Mouse (Mus musculus) mouse trophoblast stem cell (cell line): ENCODE data around the gene Nid1.
"Not testable (repeated sequence)": the region's sequence is repeated elsewhere in the genome, so short reads cannot be mapped to it uniquely, and the experiment has no call there.

Experiments
- in situ Hi-C, 2 experiments: fragments of 300-500 bp; cut with MseI, MboI; formaldehyde crosslinking; loops; 2 replicates in 1 of 2; 3 replicates in 1 of 2; pipeline ENCODE4 v1.15.1; 2025

Gene Nid1

GRCm38 (mm10) chr13:13437460-13438015 is at the start of gene Nid1:
Nid1 (plus strand) TSS chr13:13437551.
- in situ Hi-C loops = not testable (repeated sequence)

- in situ Hi-C loops = not testable (repeated sequence)
Measured at GRCm38 (mm10) chr13:13393228-13394095, 43.9 kb upstream of the Nid1 start, which contains the start of gene Gpr137b. Gpr137b (minus strand) TSS chr13:13394014.

GRCm38 (mm10) chr13:13394096-13394395 is 43.3 kb upstream of the Nid1 start:
- in situ Hi-C loops = not testable (repeated sequence)

- in situ Hi-C loops = not testable (repeated sequence)
Measured at GRCm38 (mm10) chr13:13400851-13401250, 36.5 kb upstream of the Nid1 start.

- in situ Hi-C loops = not testable (repeated sequence)
Measured at GRCm38 (mm10) chr13:13402818-13403217, 34.5 kb upstream of the Nid1 start.

GRCm38 (mm10) chr13:13403366-13403765 is 34.0 kb upstream of the Nid1 start:
- in situ Hi-C loops = not testable (repeated sequence)

- in situ Hi-C loops = not testable (repeated sequence)
Measured at GRCm38 (mm10) chr13:13403839-13404238, 33.5 kb upstream of the Nid1 start.

GRCm38 (mm10) chr13:13404517-13405155 is 32.7 kb upstream of the Nid1 start:
- in situ Hi-C loops = not testable (repeated sequence)

- in situ Hi-C loops = not testable (repeated sequence)
Measured at GRCm38 (mm10) chr13:13405511-13405910, 31.8 kb upstream of the Nid1 start.

GRCm38 (mm10) chr13:13414206-13414605 is 23.1 kb upstream of the Nid1 start:
- in situ Hi-C loops = loop anchor here (5.0 to 10.0 kb wide), 3 partner anchors 59 to 739 kb away; no protein-coding TSS in a partner anchor

GRCm38 (mm10) chr13:13415120-13416006 is 22.0 kb upstream of the Nid1 start:
- in situ Hi-C loops = loop anchor here in 1 of 2 experiments (10.0 kb wide), 2 partner anchors 61 to 741 kb away; no protein-coding TSS in a partner anchor

GRCm38 (mm10) chr13:13416007-13416337 is 21.4 kb upstream of the Nid1 start:
- in situ Hi-C loops = loop anchor here in 1 of 2 experiments (10.0 kb wide), 2 partner anchors 61 to 741 kb away; no protein-coding TSS in a partner anchor

GRCm38 (mm10) chr13:13418859-13419258 is 18.5 kb upstream of the Nid1 start:
- in situ Hi-C loops = loop anchor here in 1 of 2 experiments (10.0 kb wide), 2 partner anchors 64 to 744 kb away; no protein-coding TSS in a partner anchor

- in situ Hi-C loops = not testable (repeated sequence)
Measured at GRCm38 (mm10) chr13:13423301-13423700, 14.1 kb upstream of the Nid1 start.

- in situ Hi-C loops = not testable (repeated sequence)
Measured at GRCm38 (mm10) chr13:13436161-13436560, 1.2 kb upstream of the Nid1 start.

GRCm38 (mm10) chr13:13438112-13438953 is 982 bp downstream of the Nid1 start:
- in situ Hi-C loops = not testable (repeated sequence)

GRCm38 (mm10) chr13:13445601-13446000 is 8.2 kb downstream of the Nid1 start:
- in situ Hi-C loops = not testable (repeated sequence)

- in situ Hi-C loops = not testable (repeated sequence)
Measured at GRCm38 (mm10) chr13:13446711-13447443, 9.5 kb downstream of the Nid1 start.

- in situ Hi-C loops = not testable (repeated sequence)
Measured at GRCm38 (mm10) chr13:13449981-13450380, 12.6 kb downstream of the Nid1 start.

- in situ Hi-C loops = not testable (repeated sequence)
Measured at GRCm38 (mm10) chr13:13450931-13451330, 13.6 kb downstream of the Nid1 start.
